Mouse (Mus musculus) naive thymus-derived CD4-positive, alpha-beta T cell, adult 2 months (primary cell): ENCODE data around the gene Ttll8.

ENCODE experiments used
- DNase-seq: peaks from one replicate; pipeline ENCODE4 v3.0.0-alpha.2; 2011; ENCODE audit warnings: low read depth

The Ttll8 gene

DNA sequence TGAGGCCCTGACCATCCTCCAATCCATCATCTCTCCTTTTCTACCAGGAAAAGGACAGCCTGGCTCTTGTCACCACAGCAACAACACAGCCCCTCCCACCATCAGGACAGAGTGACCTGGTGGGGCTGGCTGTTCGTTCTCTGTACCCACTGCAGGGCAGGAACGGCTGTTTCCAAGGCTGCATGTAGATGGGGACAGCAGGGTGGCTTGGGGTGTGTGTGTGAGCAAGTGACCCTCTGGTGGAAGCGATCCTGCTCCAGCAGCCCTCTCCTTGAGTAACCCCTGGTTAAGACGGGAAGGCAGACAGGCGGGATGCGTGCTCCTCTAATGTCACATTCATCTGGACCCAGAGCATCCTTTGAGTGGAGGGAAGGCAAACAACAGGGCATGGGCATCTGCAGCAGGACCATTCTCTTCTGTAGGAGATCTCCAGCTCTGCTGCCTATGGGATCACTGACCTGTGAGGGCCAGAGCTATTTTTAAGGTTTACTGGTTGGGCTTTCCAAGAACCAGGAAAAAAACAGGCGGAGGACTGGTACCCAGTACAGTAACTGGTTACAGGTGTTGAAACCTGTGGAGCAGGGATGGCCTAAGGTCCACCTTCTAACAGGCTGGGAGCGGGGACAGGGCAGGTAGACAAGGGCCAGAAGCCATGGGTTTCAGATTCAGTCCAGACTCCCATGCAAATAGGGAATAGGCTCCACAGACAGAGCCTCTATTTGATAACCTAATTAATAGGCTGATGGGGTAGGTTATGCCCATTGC lies 94.8 kb downstream of the Ttll8 start:
- DNase-seq = no peak

DNA sequence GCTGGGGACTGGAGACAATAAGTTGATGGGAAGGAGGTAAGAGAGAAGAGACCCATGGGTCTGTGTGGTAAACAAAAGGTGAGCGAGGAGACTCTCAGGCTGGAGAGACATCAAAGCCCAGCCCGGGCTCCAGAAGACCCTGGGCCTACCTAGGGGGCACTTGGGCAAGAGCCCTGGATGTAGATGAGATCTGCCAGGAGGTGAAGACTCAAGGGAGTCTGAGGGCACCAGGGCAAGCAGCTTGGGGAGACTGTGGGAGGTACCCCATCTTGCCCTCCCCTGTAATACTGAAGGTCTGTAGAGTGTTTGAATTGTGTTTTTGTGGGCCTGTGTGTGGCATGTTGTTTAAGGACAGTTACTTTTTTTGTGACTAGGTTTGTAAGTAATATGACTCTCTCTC lies 95.5 kb downstream of the Ttll8 start:
- no peak for DNase-seq

DNA sequence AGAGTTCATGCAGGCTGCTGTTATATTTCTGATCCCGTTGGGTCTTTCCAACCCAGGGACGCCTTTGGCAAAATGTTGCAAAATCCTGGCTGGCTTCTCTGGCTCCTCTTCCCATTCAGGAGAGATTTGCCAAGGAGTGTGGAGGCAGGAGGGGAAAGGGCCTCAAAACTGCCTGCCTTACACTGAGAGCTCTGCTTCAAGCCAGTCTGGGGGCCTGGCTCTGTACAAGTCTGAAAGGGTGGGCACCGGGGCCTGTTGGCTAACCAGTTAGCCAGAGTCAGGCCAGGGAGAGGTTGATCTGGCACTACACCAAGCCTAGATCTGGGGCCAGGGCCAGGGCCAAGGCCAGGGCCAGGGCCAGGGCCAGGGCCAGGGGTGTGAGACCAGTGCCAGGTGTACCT lies 96.1 kb downstream of the Ttll8 start:
- no peak for DNase-seq

DNA sequence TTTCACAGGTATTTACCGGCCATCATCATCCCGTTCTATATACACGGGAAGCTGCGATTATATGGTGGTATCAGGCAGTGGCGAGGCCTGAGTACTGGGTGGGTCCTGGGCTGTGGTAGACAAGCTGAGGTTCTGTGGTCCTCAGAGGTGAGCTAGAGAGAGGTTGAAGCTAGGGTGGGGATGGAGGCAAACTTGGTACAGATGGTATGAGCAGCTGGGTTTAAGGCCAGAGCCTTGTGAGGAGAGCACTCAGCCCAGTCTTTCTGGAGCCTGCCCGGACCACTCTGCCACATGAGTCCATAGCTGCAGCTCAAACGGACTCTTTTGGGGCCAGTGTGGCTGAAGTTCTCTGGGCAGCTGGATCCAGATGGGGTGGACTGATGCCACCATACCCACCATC lies 96.9 kb downstream of the Ttll8 start:
- no peak for DNase-seq

DNA sequence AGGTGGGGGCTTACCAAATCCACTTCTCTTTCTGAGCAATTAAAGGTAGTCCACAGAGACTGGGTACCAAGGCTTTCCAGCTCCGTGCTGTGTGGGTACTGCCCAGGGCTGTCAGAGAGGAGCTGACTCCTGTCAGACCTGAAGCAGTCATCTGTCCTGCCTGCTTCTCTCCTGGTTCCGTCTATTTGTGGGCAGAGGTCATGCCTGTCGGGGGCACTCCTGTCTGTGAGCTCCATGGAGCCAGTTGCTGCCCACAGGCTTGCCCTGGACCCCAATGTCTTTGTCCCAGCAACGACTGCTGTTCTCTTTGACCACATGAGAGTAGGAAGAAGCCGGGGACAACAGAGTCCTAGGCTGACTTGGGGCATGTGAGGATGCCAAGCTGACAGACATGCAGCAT lies 97.6 kb downstream of the Ttll8 start:
- no peak for DNase-seq

DNA sequence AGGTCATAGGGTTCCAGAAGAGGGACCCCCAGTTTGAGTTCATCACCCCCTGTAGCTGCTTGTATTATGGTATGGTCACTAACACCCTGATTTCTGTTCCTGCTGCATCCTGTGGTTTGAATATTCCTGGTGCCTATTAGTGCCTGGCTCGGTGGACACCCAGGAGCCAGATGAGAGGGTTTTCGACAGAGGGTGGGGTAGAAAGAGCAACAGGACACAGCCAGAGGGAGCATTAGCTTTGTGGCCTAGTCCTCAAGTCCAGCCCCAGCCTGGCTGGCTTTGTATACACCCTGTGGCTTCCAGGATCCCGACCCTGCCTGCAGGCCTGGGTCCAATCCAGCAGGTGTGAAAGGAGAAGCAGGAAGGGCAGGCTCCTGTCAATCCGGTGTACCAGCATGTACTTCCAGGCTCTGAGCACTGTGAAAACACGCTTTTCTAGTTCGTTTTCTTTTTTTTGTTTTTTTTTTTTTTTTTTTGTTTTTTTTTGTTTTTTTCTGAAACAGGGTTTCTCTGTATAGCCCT lies 98.3 kb downstream of the Ttll8 start:
- no peak for DNase-seq

DNA sequence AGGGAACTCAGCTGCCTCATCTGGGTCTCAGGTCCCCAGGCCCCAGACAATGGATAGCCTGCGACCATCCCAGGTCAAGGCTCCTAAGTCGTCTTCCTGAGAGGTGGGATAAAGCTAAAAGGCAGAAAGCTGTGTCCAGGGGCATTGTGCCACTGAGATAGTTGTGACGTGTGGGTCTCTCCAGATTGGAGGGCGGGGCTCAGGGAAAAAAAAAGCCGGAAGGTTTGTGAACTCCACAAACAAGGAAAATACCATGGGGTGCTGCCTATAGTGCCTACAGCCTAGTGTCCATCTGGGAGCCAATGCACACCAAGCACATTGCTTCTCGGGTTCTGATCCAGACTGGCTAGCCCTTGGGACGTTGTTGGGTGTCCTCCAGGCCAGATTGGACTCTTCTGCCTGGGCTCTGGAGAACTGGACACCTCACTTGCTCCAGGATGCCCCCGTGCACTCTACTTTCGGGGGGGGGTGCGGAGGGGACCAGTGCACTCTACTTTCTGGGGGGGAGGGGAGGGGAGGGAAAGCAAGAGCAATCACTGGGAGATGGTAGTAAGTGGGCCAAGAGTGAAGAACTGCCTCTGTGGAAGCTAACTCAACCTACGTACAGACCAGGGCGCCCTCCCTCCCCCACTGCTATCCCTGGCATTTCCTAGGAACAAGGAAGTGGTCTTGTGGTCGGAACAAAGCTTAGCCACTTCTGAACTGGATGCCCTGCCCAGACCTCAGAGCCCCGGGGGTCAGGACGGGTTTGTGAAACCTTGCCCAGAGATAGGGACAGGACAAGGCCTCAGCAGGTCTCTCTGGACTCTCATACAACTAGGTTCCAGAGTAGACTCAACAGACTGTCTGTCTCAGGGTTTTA lies 99.0 kb downstream of the Ttll8 start:
- DNase-seq = no peak

DNA sequence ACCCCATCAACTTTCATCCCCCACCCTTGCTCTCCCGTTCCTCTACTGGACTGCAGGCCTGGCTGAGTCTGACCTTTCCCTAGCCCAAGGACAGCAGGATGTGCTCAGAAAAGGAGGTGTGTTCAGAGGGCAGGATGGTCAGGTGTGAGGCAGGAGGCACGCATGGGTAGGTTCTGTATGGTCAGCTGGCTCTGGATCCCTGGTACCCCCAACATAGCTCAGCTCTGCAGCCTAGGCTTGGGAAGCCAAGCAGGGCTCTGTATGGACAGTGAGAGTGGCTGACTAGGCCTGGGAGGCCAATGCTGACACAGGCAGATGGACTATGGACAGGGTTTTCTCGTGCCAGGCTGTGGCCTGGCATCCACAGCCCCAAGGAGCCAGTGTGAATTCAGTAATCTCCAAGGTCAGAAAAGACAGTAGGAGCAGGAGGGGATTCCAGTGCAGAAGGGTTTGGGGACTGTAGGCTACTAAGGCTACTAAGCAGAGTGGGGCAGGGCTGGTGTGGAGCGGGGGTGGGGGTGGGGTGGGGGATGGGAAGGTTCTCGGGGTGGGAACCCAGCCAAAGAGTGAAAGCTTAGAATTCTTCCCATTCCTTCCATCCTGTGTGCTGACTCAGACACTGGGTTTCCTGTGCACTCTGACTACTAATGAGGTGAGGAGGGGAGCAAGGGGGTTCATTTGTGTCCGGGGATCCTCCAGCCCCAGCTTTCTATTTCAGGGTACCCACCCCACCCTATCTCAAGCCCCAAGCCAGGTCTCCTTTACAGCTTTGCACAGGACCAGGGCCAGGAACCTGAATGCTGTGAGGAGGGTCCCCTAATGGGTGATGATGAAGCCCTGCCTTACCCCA lies 99.9 kb downstream of the Ttll8 start:
- DNase-seq = no peak

DNA sequence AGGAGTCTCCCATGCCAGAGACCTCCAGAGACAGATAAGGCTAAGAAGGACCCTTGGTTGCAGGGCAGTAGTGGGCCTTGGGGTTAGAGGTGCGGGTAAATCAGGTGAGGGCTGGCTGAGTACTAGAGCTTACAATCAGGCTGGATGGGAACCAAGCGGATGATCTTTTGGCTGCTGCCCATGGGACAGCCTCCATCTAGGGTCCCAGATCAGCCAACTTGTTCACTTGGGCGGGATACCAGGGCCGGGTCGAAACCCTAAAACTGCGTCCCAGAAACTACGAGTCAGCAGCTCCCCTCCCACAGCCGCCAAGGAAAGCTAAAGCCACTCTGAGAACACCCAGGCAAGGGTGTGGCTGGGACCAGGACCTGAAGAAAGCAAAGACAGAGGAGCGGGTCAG lies 101.1 kb downstream of the Ttll8 start:
- DNase-seq = no peak

DNA sequence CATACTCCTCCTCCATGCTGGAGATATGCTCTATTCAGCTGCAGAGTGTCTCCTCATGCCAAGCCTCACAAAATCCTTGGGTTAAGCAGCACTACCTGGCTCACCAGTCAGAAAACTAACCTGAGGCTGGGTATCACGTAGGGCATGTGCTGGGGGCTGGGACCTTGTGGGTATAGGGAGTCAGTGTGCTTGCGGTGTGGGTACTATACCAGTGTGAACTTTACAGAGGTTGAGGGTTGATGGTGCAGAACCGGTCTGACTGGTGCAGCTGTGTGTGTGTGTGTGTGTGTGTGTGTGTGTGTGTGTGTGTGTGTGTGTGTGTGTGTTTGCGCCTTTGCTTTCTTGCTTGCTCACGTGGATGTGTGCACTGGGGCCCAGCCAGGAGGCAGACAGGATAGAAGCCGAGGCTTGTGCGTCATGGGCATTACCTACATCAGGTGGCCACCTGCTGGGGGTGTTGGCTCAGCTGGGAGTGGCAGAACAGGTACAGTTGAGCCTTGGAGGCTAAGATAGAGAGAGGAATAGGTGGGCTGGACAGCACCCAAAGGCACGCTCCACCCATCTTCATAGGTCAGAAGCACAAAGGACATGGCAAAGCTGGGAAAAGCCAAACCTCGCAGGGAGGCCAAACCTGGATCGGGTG lies 102.6 kb downstream of the Ttll8 start:
- no peak for DNase-seq

DNA sequence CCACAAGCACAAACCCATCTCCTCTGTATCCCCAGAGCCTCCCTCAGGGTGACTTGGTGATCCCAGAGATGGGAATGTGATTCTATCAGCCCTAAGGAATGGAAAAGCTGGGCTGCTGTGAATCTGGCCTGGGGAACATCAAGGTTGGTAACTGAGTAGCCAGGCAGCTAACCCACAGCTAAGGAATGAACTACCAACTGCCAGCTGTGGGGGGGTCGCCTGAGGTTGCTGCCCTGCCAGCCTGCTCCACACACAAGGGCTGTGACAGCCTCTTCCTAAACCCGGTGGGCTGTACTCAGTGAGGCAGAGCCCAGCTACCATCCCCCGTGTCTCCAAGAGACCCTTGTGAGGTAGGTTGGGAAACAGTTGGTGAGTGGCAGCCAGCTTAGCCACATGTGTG lies 103.1 kb downstream of the Ttll8 start:
- no peak for DNase-seq

DNA sequence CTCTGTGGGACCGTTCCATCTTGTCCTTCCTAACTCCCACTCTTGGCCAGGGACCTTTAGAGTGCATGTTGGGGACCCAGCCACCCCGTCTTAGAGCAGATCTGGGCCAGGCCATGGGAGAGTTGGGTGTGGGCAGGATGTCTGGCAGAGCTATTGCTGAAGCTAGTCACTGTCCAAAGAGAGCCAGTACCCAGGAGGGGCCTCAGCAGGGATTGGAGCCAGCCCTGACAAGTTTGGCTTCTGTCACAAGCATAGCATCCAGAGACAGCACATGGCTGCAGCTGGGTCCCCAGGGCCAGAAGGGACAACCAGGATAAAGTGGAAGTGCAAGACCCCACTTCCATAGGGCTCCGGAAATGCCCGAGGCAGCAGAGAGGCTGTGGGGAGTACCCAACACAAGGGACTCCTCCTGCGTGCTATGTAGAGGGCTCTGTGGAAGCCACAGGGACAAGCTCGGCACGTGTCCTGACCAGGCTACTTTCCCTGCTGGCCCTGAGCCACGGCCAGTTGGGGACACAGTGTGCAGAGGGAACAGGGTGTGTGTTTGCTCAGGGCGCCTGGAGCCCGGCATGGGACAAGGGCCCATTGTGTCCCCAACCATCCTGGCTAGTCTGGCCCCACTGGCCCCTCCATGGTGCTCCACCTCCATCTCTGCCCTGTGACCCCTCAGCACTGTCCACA lies 103.9 kb downstream of the Ttll8 start:
- DNase-seq = no peak

DNA sequence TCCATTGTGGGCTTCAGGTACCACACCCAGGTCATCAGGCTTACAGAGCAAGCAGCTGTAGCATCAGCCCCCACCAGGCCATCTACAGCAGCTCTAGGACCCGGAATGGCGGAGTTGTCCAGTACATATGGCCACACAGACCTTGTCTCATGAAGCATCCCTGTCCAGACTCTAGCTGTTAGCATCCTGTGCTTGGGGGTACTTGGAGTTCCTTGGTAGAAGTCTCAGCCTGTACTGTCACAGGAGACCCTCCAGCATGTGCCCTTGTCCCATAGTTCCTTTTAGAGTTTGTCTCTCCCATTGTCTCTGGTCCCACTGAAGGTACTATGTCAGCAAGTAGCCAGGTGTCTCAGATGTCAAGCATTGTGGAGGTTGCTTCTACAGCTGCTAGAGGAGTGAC lies 104.6 kb downstream of the Ttll8 start:
- no peak for DNase-seq

DNA sequence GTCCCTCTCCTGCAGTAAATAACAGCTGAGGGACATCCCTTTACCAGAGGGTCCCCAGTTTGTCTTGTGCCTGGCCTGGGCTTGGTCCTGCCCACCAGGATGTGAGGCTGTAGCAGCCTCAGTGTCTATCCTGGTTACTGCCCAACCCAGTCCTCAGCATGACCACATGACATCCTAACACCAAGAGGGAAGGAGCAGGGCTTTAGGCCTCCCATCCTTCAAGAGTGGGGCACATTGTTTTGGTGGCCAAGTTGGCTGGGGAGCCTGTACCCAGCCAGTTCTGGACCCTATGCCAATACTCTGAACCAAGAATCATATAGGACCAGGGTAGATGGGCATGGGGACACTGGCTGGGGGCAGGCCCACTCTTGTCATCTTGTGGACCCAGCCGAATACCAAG lies 105.6 kb downstream of the Ttll8 start:
- no peak for DNase-seq

DNA sequence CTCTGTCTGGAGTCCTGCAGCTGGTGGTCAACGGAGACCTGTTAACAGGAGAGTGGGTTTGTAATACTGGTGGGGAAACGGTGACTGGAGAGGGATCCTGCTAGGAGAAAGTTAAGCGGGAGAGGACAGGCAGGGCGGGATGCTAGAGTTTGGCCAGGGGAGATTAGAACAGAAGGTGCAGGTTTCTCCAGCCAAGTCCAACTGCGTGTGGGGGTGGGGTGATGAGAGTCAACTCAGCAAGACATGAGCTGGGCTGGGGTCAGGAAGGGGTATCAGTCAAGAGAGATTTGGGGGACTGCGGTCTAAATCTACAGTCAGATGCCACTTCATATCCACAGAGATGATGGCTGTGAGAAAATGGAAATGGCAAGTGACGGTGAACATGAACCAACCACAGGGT lies 109.3 kb downstream of the Ttll8 start:
- DNase-seq = no peak

DNA sequence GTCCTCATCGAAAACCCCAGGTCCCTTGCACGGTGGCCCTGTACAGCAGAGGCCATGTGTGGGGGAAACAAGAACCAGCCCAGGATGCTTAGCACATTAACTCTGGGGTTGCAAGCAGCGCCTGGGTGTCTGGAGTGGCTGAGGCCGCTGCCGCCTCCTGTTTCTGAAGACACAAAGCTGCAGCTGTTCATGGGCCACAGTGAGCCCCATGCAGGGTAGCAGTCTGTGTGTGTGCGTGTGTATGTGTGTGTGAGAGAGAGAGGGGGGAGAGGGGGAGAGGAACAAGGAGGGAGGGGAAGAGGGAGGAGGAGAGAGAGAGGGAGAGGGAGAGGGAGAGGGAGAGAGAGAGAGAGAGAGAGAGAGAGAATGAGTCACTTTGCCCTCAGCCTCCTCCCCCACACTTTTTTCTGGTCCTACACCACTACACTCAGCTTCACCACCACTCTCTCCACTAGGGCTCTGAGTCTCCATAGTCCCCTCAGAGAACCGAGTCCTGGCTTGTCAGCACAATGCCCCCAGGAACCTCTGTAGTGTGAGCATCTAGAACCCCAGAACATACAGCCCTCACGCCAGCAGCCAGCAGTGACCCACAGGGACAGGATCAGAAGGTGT lies 110.6 kb downstream of the Ttll8 start:
- no peak for DNase-seq

DNA sequence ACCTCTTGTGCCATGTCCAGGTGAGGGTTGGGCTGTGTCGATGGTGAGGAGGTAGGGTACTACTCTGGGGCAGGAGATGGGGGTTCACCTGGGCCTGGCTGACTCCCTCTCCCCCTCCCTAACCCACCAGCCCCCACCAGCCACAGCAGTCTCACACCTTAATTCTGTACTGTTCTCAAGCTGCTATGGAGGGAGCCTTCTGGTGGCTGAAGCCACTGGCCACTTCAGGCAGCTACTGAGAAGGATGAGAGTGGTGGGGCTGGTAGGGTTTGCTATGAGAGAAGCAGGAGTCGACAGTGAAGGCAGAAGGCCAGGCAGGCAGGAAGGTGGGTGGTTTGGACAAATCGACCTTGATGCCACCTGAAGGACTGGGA lies 111.9 kb downstream of the Ttll8 start:
- no peak for DNase-seq

DNA sequence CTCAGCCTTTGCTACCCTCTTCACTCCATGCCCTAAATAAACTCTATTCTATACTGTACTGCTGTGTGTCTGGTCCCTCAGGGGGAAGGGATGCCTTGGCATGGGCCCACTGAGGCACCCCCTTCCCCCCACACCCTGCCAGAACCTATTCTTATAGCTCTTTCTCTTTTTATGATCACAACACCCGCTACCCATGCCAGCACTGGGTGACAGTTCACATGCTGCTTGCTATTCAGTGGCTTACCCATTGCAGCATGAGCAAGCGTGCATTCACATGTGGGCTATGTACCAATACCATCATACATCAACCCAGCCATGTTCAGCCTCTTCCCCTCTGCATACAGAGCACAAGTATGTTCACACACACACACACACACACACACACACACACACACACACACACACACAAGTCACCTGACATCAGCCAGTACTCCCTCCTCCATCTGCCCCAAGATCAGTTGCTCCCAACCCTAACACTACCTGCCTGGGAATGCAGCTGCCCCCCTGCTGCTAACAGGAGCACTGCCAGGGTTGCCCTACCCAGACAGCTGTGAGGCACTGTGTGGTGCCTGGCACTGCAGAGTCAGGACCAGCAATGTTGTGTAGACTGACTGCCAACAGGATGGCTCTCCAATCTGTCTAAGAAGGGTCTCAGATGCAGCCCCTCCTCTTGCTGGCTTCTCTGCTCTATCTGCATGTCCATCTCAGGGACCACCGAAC lies 112.5 kb downstream of the Ttll8 start:
- no peak for DNase-seq

DNA sequence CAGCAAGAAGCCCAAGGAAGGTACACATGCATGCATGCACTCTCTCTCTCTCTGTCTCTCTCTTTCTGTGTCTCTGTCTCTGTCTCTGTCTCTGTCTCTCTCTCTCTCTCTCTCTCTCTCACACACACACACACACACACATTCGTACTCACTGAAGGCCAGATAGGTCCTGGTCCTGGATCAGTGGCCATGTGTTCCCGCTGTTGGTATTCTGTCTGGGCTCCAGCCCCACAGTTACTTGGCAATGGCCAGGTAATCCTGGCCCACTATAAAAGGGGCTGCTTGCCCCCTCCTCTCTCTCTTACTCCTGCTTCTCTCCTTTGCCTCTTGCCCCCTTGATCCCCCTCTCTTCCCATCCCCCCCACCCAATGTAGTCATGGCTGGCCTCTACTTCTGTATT lies 113.1 kb downstream of the Ttll8 start:
- DNase-seq = no peak
